Mouse (Mus musculus) forebrain, embryonic 13.5 days (tissue): ENCODE measurements at regions not wholly inside any gene's neighbourhood (a gene's known extent, or its start where the extent isn't known, plus 50 kb on each side); places are given as distances from the start of the nearest gene placed in this dataset.

Experiments used
- ATAC-seq: fragments of 200-750 bp; cut with Nextera tagmentation; 2 replicates; pipeline ENCODE4 v1.8.0; 2017
- H3K27ac ChIP-seq: fragments of 300-500 bp; sonication (generic); 2 replicates; pipeline ENCODE4 v1.5.1; 2015; ENCODE audit warnings: inconsistent platforms, mild to moderate bottlenecking, moderate library complexity
- H3K27me3 ChIP-seq: fragments of 300-500 bp; sonication (generic); 2 replicates; pipeline ENCODE4 v1.6.1; 2015; ENCODE audit warnings: mild to moderate bottlenecking, inconsistent platforms
- H3K36me3 ChIP-seq: fragments of 300-500 bp; sonication (generic); 2 replicates; pipeline ENCODE4 v1.6.1; 2015; ENCODE audit warnings: mild to moderate bottlenecking, inconsistent platforms; ENCODE audit not compliant: poor library complexity, severe bottlenecking
- H3K4me1 ChIP-seq: fragments of 300-500 bp; sonication (generic); 2 replicates; pipeline ENCODE4 v1.6.1; 2015; ENCODE audit warnings: inconsistent platforms
- H3K4me2 ChIP-seq: fragments of 300-500 bp; sonication (generic); 2 replicates; pipeline ENCODE4 v1.6.1; 2015; ENCODE audit warnings: inconsistent platforms, mild to moderate bottlenecking, moderate library complexity
- H3K4me3 ChIP-seq: fragments of 300-500 bp; sonication (generic); 2 replicates; pipeline ENCODE4 v1.5.1; 2015; ENCODE audit warnings: mild to moderate bottlenecking, inconsistent platforms
- H3K9ac ChIP-seq: fragments of 300-500 bp; sonication (generic); 2 replicates; pipeline ENCODE4 v1.6.1; 2015; ENCODE audit warnings: mild to moderate bottlenecking, inconsistent platforms
- H3K9me3 ChIP-seq: fragments of 300-500 bp; sonication (generic); replicated peaks from 2 replicates; pipeline ENCODE4 v1.6.1; 2016; ENCODE audit warnings: inconsistent platforms
- WGBS: fragments of 180-500 bp; shearing (Covaris S2); methylation state at CpG from one replicate; pipeline ENCODE4 v1.1.7; 2015; 5-methylcytosine and 5-hydroxymethylcytosine counted together

DNA sequence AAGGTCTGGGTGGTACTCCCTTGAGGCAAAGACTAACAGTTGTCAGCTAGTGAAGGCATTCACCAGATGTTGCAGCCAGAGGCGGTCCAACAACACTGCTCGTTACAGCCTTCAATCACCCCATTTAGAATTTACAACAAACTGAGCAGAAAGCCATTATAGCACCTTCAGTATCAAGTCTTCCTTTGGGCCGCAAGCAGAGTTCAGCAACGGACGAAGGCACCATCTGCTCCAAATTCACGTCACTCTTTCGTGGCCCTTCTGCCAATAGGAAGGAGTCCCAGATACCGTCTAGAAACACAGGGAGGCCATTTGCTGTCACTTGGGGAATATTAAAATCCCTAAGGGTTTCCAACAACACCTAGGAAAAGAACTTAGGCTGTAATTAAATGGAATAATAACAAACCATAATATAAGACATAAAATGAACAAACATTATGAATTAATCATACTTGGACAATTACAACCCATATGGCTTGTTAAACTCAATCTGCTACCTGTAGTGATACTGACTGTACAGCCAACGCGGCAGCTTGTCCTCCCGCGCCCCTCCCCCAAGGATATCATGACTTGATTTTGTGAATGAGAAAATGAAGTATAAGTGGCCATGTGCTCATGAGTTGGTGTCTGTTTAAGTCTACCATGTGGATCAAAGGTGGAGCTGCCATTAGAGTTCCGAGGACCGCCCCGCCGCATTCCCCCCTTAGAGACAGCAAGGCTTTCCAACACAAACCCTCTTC lies 233.6 kb downstream of the Sp3 start:
- peak; percentile 41 for ATAC-seq
- Histone ChIP-seq H3K9ac (no peak overlapping the region), H3K27ac (no peak overlapping the region), H3K4me1 (peaks cover 5% of the 10 kb centered on the region; the same call in 1 of the 2 replicates), H3K36me3 (no peaks in the 10 kb centered on the region), H3K9me3 (no peaks in the 10 kb centered on the region), H3K27me3 (no peaks in the 10 kb centered on the region), H3K4me2 (no peak overlapping the region), H3K4me3 (no peak overlapping the region)
- WGBS: 66% methylated on average over 16 of the region's 16 CpGs

GRCm38 (mm10) chr2:72747299-72747698 lies 232.9 kb downstream of the Sp3 start:
- 91% methylated on average over 5 of the region's 5 CpGs for WGBS
- Histone ChIP-seq H3K4me2 (no peak overlapping the region), H3K4me1 (peaks cover 5% of the 10 kb centered on the region; the same call in 1 of the 2 replicates), H3K9me3 (no peaks in the 10 kb centered on the region), H3K4me3 (no peak overlapping the region), H3K27me3 (no peaks in the 10 kb centered on the region), H3K27ac (no peak overlapping the region), H3K9ac (no peak overlapping the region), H3K36me3 (no peaks in the 10 kb centered on the region)
- ATAC-seq: no peak

DNA sequence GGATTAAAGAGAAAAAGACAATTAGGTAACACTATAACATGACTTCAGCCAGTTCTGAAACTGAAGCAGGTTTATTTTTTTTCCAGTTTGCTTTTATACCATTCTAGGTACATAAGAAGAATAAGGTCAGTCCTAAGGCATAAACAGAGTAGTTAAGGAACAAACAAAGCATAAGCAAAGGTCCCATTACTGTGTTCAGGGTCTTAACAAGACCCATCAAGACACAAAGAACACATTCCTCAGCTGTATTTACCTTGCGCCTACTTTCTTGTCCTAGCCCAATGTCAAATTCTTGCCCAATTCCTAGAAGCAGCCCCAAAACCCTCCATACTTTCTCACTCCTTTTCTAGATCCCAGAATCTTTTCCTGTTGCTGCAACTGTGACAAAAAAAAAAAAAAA lies 230.8 kb downstream of the Sp3 start:
- WGBS: 94% methylated on average over 1 of the region's 1 CpGs
- no peak overlapping the region for H3K27ac ChIP-seq
- no peaks in the 10 kb centered on the region for H3K9me3 ChIP-seq
- H3K27me3 ChIP-seq: no peaks in the 10 kb centered on the region
- no peak for ATAC-seq
- H3K36me3 ChIP-seq: no peaks in the 10 kb centered on the region
- peaks cover 5% of the 10 kb centered on the region; the same call in 1 of the 2 replicates for H3K4me1 ChIP-seq
- no peak overlapping the region for H3K4me3 ChIP-seq
- no peak overlapping the region for H3K4me2 ChIP-seq
- H3K9ac ChIP-seq: no peak overlapping the region

DNA sequence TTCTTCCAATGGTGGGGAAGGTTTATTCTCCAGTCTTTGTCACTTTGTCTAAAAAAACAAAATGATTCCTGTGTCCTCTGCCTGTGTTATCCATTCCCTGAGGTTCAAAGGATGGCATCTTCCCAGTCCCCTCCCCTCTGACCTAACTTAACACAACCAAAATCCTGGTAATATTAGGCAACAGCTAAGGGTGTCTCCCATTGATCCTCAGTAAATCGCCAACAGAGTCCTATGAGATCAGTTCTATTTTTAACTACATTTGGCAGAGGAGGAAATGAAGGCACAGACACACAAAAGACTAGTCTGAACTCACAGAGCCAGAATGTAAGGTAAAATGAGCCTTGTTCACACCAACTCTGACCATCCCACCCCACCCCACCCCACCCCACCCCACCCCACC lies 228.8 kb downstream of the Sp3 start:
- Histone ChIP-seq H3K4me2 (no peak overlapping the region), H3K9me3 (no peaks in the 10 kb centered on the region), H3K27ac (no peak overlapping the region), H3K36me3 (no peaks in the 10 kb centered on the region), H3K9ac (no peak overlapping the region), H3K4me1 (peaks cover 5% of the 10 kb centered on the region; the same call in 1 of the 2 replicates), H3K4me3 (no peak overlapping the region), H3K27me3 (no peaks in the 10 kb centered on the region)
- no peak for ATAC-seq
- WGBS: 72% methylated on average over 1 of the region's 1 CpGs

DNA sequence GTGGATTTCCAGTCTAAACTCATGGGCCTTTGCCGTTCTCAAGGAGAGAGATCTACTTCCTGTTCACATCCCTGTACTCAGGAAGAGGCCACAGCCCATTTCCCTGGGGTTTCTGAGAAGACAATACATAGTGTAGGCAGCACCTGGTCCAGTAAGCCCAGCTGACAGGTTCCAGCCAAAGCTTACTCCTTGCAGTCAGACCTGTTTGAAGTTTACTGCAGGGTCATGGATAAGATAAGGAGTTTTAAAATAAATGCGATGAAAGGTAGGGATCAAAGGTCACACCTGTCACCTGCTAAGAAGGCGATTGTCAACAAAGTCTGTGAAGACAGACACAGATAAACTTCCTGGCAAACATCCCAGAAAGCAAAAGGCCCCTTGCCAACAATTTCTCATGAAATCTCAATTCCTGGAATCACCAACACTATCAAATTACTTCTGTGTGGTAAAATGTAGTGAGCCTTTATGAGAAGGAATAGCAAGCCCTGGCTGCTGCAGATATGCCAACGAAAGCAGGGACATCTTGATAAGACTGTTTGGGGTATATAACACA lies 227.5 kb downstream of the Sp3 start:
- no peaks in the 10 kb centered on the region for H3K9me3 ChIP-seq
- H3K4me1 ChIP-seq: no peaks in the 10 kb centered on the region
- no peaks in the 10 kb centered on the region for H3K36me3 ChIP-seq
- WGBS: 77% methylated on average over 4 of the region's 4 CpGs
- H3K4me2 ChIP-seq: no peak overlapping the region
- H3K4me3 ChIP-seq: no peak overlapping the region
- no peak overlapping the region for H3K9ac ChIP-seq
- no peak overlapping the region for H3K27ac ChIP-seq
- ATAC-seq: no peak
- no peaks in the 10 kb centered on the region for H3K27me3 ChIP-seq

DNA sequence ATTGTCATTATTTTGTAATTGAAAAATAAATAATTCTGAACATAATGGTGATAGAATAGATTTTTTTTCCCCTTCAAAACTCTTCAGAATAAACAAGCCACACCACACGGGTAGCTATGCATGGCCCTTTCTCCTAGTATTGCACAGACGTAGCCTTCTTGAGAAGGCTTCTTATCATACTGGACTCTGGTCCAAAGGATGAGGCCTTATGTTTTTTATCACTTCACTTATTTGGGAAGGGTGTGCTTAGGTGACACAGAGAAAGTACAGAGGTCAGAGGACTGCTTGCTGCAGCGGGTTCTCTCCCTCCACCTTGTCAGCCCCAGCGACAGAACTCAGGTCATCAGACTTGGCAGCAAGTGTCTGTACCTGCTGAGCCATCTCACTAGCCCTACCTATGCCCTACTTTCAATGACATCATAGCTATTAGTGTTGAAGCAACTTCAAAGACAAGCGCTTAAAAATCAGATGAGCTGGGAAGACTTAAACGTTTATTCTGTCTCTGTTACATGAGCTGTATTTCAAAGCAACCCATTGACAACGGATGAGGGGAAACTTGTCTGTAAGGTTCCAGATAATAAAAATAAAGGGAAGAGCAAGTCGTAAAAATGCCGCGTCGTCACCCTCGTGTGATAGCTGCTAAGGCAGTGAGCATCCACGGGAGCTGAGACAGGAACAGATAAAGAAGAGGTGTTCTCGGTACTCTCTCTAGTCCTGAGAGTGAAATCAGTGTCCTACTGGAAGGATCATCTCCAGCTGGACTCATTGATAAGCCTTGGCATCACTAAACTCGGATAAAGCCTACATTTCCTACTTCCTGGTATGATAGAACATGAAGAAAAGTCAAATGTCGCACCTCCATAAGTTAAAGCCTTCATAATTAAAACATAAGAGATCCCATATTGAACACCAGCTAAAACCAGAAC lies 226.2 kb downstream of the Sp3 start:
- 92% methylated on average over 16 of the region's 16 CpGs for WGBS
- Histone ChIP-seq H3K4me1 (no peaks in the 10 kb centered on the region), H3K27me3 (no peaks in the 10 kb centered on the region), H3K4me2 (no peak overlapping the region), H3K9me3 (no peaks in the 10 kb centered on the region), H3K4me3 (no peak overlapping the region), H3K27ac (no peak overlapping the region), H3K9ac (no peak overlapping the region), H3K36me3 (no peaks in the 10 kb centered on the region)
- ATAC-seq: no peak

GRCm38 (mm10) chr2:72763454-72763853 lies 216.8 kb downstream of the Sp3 start:
- Histone ChIP-seq H3K27ac (no peak overlapping the region), H3K4me1 (peaks cover 3% of the 10 kb centered on the region; the same call in 1 of the 2 replicates), H3K9ac (no peak overlapping the region), H3K9me3 (peaks cover 3% of the 10 kb centered on the region; the same call in 1 of the 2 replicates), H3K27me3 (no peaks in the 10 kb centered on the region), H3K4me2 (no peak overlapping the region), H3K36me3 (no peaks in the 10 kb centered on the region), H3K4me3 (no peak overlapping the region)
- no peak for ATAC-seq
- 94% methylated on average over 5 of the region's 5 CpGs for WGBS

- Histone ChIP-seq H3K4me1 (peaks cover 8% of the 10 kb centered on the region; the same call in 1 of the 2 replicates), H3K36me3 (no peaks in the 10 kb centered on the region), H3K27ac (no peak overlapping the region), H3K9ac (no peak overlapping the region), H3K9me3 (no peaks in the 10 kb centered on the region), H3K4me2 (no peak overlapping the region), H3K4me3 (no peak overlapping the region), H3K27me3 (no peaks in the 10 kb centered on the region)
- WGBS: 82% methylated on average over 11 of the region's 11 CpGs
- no peak for ATAC-seq
Observed at GRCm38 (mm10) chr2:72769030-72769630, 211.1 kb downstream of the Sp3 start.

GRCm38 (mm10) chr2:72773401-72773800 lies 206.8 kb downstream of the Sp3 start:
- no peak overlapping the region for H3K4me3 ChIP-seq
- no peak overlapping the region for H3K9ac ChIP-seq
- WGBS: 79% methylated on average over 4 of the region's 4 CpGs
- 0 out of 2 replicates have a peak, but pooled peaks cover 8% of the 10 kb centered on the region for H3K4me1 ChIP-seq
- H3K9me3 ChIP-seq: no peaks in the 10 kb centered on the region
- no peak overlapping the region for H3K4me2 ChIP-seq
- no peaks in the 10 kb centered on the region for H3K27me3 ChIP-seq
- no peaks in the 10 kb centered on the region for H3K36me3 ChIP-seq
- no peak overlapping the region for H3K27ac ChIP-seq
- ATAC-seq: no peak

DNA sequence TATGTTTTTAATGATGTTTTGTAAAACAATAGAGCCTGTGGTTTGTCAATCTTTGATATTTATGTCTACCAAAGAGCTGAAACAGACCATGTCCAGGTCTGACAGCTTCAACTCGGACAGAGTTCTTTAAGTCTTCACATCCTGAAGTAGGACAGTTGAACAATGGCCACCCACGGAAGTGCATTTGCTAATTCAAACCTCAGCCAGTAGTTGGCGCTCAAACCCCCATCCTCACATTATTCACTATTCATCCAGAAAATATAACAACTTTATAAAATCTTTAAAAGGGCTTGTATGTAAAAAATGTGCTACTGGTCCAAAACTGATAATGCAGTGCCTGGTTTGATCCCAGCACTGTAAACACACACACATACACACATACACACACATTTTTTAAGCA lies 202.9 kb downstream of the Sp3 start:
- 49% methylated on average over 3 of the region's 3 CpGs for WGBS
- no peak overlapping the region for H3K4me3 ChIP-seq
- no peak overlapping the region for H3K9ac ChIP-seq
- H3K9me3 ChIP-seq: no peaks in the 10 kb centered on the region
- ATAC-seq: no peak
- H3K36me3 ChIP-seq: no peaks in the 10 kb centered on the region
- no peak overlapping the region for H3K27ac ChIP-seq
- H3K4me1 ChIP-seq: peaks cover 26% of the 10 kb centered on the region; the same call in 1 of the 2 replicates
- H3K4me2 ChIP-seq: no peak overlapping the region
- no peaks in the 10 kb centered on the region for H3K27me3 ChIP-seq

DNA sequence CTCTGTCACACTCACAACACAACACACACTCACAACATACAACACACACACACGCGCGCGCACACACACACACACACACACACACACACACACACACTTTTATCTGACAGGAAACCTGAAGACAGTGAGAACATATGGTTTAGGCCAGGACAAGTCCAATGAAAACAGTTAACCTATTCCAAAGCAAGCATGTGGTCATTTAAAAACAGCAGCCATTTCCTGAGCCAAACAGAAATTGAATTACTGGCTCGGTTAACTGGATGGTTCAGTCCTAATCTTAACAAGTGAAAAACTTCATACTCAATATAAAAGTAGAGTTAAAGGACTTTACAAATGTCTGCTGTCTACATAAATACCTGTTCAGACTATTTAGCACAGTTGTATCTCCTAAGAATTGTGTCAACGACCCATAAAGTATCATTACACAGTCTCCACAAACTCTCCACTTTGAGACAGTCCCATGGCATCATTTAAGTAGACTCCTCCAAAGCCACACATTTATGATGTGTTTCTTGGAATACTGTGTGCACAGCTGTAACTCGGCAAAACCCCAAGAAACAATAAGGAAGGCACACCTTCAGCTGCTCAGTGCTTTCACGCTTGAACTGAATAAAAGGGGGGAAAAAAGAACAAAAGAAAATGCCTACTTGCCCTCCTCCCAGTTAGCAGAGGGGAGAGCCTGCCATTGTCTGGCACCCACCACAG lies 202.3 kb downstream of the Sp3 start:
- H3K36me3 ChIP-seq: no peaks in the 10 kb centered on the region
- H3K27ac ChIP-seq: no peak overlapping the region
- ATAC-seq: no peak
- H3K4me3 ChIP-seq: no peak overlapping the region
- no peak overlapping the region for H3K9ac ChIP-seq
- WGBS: 81% methylated on average over 8 of the region's 8 CpGs
- H3K4me1 ChIP-seq: peaks cover 30% of the 10 kb centered on the region; the same call in 1 of the 2 replicates
- H3K9me3 ChIP-seq: no peaks in the 10 kb centered on the region
- no peak overlapping the region for H3K4me2 ChIP-seq
- H3K27me3 ChIP-seq: no peaks in the 10 kb centered on the region
